Mouse (Mus musculus): ENCODE results near the gene Ablim1. TPM values are rescaled to one million over a fixed set of nuclear protein-coding genes. Genes with fewer than 3 reads are reported as not detected.

Gene Ablim1
- total RNA-seq, 2 experiments from 2014 or later = 83.6 to 94.5 TPM

- no peak for DNase-seq
Observed at GRCm38 (mm10) chr19:57009653-57010052, 305.1 kb downstream of the Ablim1 start.

- DNase-seq = peak; percentile 76
Observed at GRCm38 (mm10) chr19:57007781-57008710, 306.7 kb downstream of the Ablim1 start, which contains the start of gene Afap1l2. TSS of gene Afap1l2 (minus strand) at chr19:57008228.

DNA sequence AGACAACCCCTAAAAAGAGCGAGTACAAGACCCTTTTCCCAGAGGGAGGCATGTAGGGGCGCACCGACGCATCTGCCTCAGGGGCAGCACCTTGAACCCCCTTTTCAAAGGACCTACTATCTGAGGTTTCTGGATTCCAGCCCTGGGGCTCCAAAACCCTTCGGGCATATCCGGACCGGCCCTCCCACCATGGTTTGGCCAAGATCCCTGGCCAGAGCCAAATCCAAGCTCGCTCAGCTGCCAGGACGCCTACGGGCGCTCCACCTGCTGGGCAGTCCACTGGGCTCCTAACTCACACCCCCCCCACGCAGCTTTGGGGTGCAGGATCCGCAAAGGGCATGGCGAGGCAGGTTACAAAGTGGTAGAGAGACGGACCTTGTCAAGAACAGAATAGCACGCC lies 307.4 kb downstream of the Ablim1 start:
- DNase-seq = peak; percentile 75

- DNase-seq = no peak
Observed at GRCm38 (mm10) chr19:57006841-57007240, 307.9 kb downstream of the Ablim1 start.

DNA sequence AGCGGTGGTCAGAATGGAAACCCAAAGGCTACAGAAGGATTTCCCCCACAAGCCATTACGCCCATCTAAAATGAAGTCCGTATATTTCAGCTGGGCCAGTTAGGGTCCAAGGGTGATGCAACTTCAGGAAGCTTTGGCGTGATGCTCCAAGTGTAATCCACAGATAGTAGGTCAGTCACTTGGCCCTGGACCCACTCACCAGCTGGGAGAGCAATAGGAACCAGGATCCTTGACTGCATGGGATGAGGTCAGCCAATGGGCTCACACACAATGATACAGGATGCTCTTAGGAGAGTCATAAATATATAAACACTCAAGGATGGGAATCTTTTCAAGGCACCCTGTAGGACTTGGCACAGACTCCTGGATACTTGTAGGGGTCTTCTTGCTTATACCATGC lies 309.7 kb downstream of the Ablim1 start:
- DNase-seq = no peak

GRCm38 (mm10) chr19:57003460-57003810 lies 311.3 kb downstream of the Ablim1 start:
- DNase-seq = peak; percentile 55

GRCm38 (mm10) chr19:57002741-57003459 lies 311.8 kb downstream of the Ablim1 start:
- no peak for DNase-seq

- DNase-seq = no peak
Observed at GRCm38 (mm10) chr19:57001926-57002325, 312.8 kb downstream of the Ablim1 start.

GRCm38 (mm10) chr19:57000592-57000991 lies 314.1 kb downstream of the Ablim1 start:
- DNase-seq = no peak

GRCm38 (mm10) chr19:56999781-57000180 lies 314.9 kb downstream of the Ablim1 start:
- DNase-seq = no peak

- no peak for DNase-seq
Observed at GRCm38 (mm10) chr19:56998910-56999309, 315.8 kb downstream of the Ablim1 start.

- DNase-seq = no peak
Observed at GRCm38 (mm10) chr19:56998331-56998730, 316.4 kb downstream of the Ablim1 start.

- peak; percentile 42 for DNase-seq
Observed at GRCm38 (mm10) chr19:56997164-56997599, 317.5 kb downstream of the Ablim1 start.

DNA sequence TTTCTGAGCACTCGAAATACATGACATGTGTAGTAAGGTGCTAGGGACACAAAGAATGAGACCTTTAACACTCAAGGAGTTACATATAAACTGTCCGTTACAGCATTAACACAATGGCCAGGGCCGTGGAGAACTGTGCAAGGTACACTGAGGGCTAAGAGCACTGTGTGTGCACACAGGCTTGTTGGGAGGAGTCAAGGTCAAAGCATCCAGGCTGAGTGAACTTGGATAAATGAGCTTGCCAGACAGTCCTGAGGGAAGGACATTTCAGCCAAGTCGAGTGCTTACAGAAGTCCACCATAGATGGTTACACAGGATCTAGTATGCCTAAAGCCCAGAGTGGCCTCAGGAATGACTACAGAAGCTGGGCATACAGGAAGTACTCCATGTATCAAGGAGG lies 319.3 kb downstream of the Ablim1 start:
- DNase-seq = no peak

DNA sequence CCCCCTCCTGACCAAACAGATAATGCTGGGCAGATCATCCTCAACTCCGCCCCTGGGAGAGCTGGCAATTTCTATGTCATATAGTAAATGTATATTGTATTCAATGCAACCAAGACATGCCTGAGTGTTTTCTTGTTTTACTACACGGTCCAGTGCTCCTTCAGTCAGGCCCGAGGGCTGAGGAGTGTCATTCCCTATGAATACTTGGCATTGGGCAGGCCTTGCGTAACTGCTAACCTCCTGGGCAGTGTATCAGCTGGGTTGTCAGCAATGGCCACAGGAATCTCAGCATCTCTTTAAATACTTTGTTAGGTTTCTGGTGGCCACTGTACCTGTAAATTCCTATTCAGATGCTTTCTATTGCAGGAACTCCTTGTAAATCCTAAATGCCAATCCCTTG lies 320.1 kb downstream of the Ablim1 start:
- peak; percentile 65 for DNase-seq

DNA sequence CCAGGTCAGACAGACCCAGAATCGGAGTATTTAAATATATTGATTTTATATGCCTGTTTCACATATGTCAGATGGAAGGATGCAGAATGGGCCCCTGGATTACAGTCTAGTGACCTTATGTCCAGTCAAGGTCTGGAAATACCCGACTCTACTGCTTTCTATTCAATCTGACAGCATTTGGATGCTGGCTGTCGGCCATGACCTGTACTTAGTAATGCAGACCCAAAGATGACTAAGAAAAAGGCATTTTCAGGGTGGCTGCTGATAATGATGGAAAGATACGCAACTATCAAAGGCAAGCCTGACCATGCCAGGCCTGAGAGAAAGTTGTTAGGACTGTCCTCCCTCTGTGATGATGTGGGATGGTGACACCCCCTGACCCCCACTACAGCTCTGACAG lies 321.0 kb downstream of the Ablim1 start:
- DNase-seq = peak; percentile 68

DNA sequence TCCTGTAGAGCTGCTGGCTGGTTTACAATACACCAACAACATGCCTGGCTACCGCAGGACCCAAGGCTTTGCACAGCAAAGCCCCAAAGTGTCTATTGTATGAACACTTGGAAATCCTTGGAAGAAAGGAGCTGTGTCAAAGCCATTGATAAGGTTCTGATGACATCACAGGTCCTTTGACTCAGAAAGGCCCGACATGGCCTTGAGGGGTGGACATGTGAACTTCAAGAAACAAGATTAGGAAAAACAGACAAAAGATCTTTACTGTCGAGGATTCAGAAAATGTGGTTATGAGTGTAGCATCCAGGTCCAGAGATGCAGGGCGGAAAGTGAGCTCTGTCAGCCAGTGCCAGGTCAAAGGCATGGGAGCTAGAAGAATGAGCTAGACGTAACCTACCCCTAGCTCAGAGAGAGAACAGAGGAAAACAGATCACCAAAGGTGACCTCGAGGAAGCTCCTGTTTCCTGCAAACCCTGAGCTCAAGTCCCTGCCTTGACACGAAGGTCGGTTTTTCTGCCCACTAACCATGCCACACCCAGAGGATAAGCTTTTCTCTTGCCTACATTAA lies 321.7 kb downstream of the Ablim1 start:
- peak; percentile 25 for DNase-seq

DNA sequence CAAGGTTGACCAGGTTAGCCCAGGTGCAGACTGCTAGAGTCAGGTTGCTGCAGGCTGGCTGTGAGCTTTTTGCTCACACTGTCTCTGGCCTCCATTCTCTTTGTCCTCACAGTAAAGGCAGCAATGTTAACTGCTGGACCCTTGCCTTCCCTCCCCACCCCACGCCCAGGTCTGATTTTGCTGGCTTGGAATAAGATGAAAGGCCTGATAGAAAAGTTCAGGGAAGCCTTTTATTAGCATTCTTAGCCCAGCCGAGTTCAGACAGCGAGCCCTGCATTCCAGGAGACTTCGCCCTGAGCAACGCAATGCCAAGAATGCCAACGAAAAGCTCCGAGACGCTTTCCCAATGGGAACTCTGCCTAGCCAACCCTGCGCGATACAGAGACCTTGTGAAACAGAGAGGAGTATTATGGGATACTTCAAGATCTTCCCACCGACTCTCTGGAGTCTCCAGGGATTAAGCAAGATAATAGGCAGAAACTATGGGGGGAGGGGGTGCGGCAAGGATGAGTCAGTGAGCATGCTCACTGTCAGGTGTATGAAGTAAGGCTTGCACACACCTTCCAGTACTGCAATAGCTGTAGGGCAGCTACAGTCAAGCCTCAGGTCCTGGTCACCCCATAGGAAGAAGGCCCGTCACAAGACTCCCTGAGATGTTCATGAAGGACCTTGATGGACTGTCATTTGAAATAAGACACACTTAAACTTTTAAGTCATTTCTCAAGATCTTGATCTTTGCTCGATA lies 324.2 kb downstream of the Ablim1 start:
- DNase-seq = peak; percentile 63

- DNase-seq = no peak
Observed at GRCm38 (mm10) chr19:56989171-56989570, 325.5 kb downstream of the Ablim1 start.

GRCm38 (mm10) chr19:56984229-56984628 lies 330.5 kb downstream of the Ablim1 start:
- no peak for DNase-seq

DNA sequence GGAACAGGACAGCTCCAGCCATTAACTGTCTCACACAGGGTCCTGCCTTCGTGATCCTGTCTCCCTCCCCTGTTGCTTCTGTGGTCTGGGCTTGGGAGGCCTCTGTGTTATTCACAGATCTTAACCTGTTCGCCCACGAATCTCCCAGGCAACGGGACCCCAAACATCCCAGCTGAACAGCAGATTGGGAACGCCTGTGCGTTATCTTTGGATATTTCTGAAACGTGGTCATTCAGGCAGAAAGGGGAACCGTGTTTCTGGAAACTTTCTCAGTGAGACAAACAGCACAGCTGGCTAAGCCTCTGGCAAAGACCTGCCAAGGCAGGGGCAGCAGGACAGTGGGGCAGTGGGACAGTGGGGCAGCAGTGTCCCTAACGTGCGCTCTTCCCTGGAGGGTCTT lies 331.0 kb downstream of the Ablim1 start:
- no peak for DNase-seq

Measured in adrenal gland, postnatal 10 days (tissue).